Mouse (Mus musculus): ENCODE measurements around the gene Cep162. TPM values are rescaled to one million over a fixed set of nuclear protein-coding genes. Genes with fewer than 3 reads are reported as not detected.

The Cep162 gene
- polyA plus RNA-seq (2015; fragmentation: Nextera tagmentation; extraction: Ambion mirVana): 6.0 and 6.5 TPM in 2 replicates

DNA sequence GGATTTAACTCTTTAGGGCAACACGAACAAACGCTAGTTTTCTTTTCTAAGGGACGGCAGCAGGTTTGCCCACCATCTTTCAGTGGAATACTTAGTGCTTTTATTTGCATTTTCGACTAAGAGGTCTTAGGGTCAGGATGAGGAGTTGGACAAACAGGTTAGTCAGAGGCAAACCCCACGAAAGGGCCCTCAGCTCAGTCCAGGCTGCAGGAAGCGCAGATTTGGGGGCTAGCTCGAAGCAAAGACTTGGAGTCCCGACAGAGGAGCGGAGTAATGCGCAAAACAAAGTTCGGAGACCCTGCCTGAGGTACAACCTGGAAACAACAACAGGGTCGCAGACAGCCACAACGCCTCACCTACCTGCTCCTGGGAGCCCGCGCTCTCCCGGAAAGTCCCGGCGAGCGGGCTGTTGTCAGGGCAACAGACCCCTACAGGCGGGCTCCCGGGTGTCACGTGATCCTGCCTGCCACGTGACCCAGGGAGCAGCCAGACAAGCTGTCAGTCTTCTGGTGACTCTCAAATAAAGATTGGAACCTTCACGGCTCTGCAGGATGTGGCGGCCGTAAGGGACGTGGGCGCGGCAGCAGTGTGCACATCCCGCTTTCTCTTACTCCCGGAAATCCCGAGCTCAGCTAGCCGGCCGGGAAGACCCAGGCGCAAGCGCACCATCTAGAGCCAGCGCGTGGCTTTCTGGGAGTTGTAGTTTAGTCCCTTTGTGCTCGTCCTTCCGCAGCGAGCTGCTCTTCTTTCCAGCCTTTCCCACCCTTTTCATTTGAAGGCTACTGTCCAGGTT is at the start of gene Cep162:
Gene Cep162 (minus strand): TSS at position 634 of the 793 bp plus-strand sequence.
- H3K27me3 ChIP-seq: no peaks in the 10 kb centered on the region
- H3K36me3 ChIP-seq: no peaks in the 10 kb centered on the region
- under 1% methylated on average over 41 of the region's 41 CpGs for WGBS
- peak within 1 kb of the TSS; percentile 82 for H3K4me3 ChIP-seq (replicated peaks)
- H3K4me1 ChIP-seq: 0 out of 2 replicates have a peak, but pooled peaks cover 5% of the 10 kb centered on the region
- peak within 1 kb of the TSS; percentile 69 for H3K4me2 ChIP-seq (replicated peaks)
- no peaks in the 10 kb centered on the region for H3K9me3 ChIP-seq (replicated peaks)
- peak within 1 kb of the TSS; percentile 79 for H3K27ac ChIP-seq (replicated peaks)
- H3K9ac ChIP-seq: peak within 1 kb of the TSS; percentile 63
- ATAC-seq (ENCODE audit: insufficient number of reproducible peaks, low FRiP score, low TSS enrichment, low read depth): peak; percentile 97

DNA sequence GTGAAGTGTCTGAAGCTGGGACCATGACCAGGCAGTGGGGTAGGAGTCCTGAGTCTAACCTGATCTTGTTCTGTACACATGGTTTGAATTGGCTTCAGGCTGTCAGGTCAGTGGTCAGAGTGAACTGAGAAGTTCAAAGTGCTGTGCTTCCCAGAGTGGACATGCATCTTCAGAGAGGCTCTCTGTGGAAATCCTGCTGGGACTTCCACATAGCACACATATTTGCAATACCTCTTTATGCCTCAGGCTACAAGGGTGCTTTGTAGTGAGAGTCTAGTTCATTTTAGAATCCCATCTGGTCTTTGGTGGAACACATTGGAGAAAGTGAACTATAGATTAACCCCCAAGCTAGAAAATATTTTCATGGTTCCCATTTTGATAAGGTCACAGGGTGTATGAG is 47.9 kb upstream of the Cep162 start:
- no peak for ATAC-seq (ENCODE audit: insufficient number of reproducible peaks, low FRiP score, low TSS enrichment, low read depth)
- H3K9me3 ChIP-seq (replicated peaks): no peaks in the 10 kb centered on the region
- no peak overlapping the region for H3K9ac ChIP-seq
- no peak overlapping the region for H3K4me3 ChIP-seq (replicated peaks)
- no peaks in the 10 kb centered on the region for H3K27me3 ChIP-seq
- no peak overlapping the region for H3K27ac ChIP-seq (replicated peaks)
- H3K4me2 ChIP-seq (replicated peaks): no peak overlapping the region
- no peaks in the 10 kb centered on the region for H3K36me3 ChIP-seq
- peaks cover 7% of the 10 kb centered on the region for H3K4me1 ChIP-seq

DNA sequence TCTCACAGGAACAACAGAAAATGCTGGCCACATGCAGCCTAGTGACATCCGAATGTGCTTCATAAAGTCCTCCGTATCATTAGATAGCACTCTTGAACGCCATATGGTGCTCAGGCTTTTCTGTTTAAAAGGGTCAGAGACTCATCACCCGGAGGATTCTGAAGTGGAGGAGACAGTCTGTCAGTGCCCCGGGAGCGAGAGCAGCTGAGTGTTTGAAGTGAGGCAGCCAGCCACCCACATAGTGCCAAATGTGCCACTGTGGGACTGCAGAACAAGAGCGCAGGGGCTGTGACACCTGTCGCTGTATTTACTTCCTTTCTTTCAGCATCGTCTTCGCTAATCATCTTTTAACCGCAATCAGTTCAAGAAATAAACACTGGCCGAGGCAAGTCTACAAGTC is 43.6 kb upstream of the Cep162 start:
- WGBS: 38% methylated on average over 12 of the region's 12 CpGs
- no peak overlapping the region for H3K9ac ChIP-seq
- no peak overlapping the region for H3K4me2 ChIP-seq (replicated peaks)
- peaks cover 19% of the 10 kb centered on the region for H3K4me1 ChIP-seq
- H3K27ac ChIP-seq (replicated peaks): no peak overlapping the region
- H3K36me3 ChIP-seq: no peaks in the 10 kb centered on the region
- no peaks in the 10 kb centered on the region for H3K27me3 ChIP-seq
- H3K9me3 ChIP-seq (replicated peaks): no peaks in the 10 kb centered on the region
- peak; percentile 57; the same call in 1 of the 2 replicates for ATAC-seq (ENCODE audit: insufficient number of reproducible peaks, low FRiP score, low TSS enrichment, low read depth)
- H3K4me3 ChIP-seq (replicated peaks): no peak overlapping the region

DNA sequence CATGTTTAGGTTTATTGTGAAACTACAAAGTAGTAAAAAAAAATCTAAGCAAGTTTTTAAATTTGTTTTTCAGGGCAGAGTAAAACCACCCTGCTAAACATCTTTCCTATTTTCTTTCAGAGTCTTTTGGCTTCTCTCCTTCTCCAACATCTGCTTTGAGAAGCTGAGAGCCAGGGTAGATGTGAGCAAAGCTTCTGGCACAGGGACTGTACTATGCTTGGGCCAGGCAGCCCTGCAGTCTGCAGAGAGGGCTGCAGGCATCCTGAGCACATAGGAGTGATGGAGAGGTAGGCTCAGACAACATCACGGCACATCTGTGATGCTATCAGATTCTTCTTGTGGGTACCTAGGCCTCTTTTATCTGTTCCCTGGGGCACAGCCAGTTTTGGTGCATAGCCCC is 42.2 kb upstream of the Cep162 start:
- H3K9me3 ChIP-seq (replicated peaks): no peaks in the 10 kb centered on the region
- no peaks in the 10 kb centered on the region for H3K27me3 ChIP-seq
- H3K4me1 ChIP-seq: peaks cover 19% of the 10 kb centered on the region
- no peak overlapping the region for H3K4me3 ChIP-seq (replicated peaks)
- 26% methylated on average over 1 of the region's 1 CpGs for WGBS
- H3K27ac ChIP-seq (replicated peaks): peak overlapping the region; percentile 71
- no peak for ATAC-seq (ENCODE audit: insufficient number of reproducible peaks, low FRiP score, low TSS enrichment, low read depth)
- no peaks in the 10 kb centered on the region for H3K36me3 ChIP-seq
- H3K9ac ChIP-seq: no peak overlapping the region
- H3K4me2 ChIP-seq (replicated peaks): no peak overlapping the region

DNA sequence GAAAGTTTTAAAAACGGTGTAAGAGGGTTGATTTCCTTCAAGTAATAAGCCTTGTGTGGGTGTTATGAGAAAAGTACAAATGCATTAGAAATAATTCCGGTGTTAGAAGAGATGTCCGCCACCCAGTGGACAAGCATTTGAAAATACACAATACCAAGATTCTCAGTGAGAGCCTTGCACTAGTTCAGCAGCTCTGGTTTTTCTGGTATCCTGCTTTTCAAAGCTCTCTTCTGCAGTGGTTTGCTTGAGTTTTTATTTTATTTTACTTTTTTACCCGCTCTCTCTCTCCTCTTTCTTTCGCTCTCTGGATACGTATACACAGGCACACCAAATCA is 327 bp upstream of the Cep162 start:
- Histone ChIP-seq H3K36me3 (no peaks in the 10 kb centered on the region), H3K27ac (replicated peaks) (peak overlapping the region; percentile 79), H3K9ac (0 out of 2 replicates have a peak overlapping the region, but pooled peaks have one; percentile 63), H3K4me1 (0 out of 2 replicates have a peak, but pooled peaks cover 5% of the 10 kb centered on the region), H3K27me3 (no peaks in the 10 kb centered on the region), H3K9me3 (replicated peaks) (no peaks in the 10 kb centered on the region), H3K4me3 (replicated peaks) (peak overlapping the region; percentile 82), H3K4me2 (replicated peaks) (peak overlapping the region; percentile 69)
- WGBS: 17% methylated on average over 6 of the region's 6 CpGs
- peak; percentile 66; the same call in 1 of the 2 replicates for ATAC-seq (ENCODE audit: insufficient number of reproducible peaks, low FRiP score, low TSS enrichment, low read depth)

DNA sequence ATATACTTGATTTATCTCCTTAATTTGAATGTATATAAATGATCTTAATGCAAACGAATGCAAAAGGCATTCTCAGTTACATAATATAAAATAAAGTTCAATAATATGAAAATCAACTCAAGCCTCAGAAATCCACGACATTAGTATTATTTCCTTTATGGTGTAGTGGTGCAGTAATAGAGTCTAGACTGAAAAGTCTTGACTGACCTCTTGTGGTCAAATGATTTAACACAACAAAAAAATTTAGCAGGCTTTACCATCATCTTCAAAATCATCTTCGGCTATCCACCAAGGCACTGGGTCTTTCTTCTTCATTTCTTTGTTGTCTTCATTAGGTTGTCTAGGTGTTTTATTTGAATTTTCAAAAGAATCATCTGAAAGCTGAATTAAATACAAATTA is 7.2 kb downstream of the Cep162 start:
- H3K27me3 ChIP-seq: no peaks in the 10 kb centered on the region

DNA sequence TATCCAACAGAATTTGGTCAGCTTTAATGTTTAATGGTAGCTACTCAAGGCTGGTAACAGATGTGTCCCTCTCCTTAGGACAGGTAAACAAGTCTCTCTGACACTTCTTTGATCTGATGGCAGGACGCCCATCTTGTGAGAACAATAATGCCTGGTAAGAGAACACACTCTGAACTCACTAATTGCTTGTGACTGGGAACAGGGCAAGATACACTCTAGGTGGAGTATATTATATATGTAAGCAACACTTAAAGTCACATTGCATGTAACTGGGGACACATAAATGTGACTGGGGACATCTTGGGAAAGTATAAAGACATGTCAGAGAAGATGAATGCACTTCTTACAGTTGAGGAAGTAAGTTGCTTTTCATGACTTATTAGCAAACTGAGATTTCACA is 7.7 kb downstream of the Cep162 start:
- no peak overlapping the region for H3K9ac ChIP-seq
- H3K9me3 ChIP-seq (replicated peaks): no peaks in the 10 kb centered on the region
- ATAC-seq (ENCODE audit: insufficient number of reproducible peaks, low FRiP score, low TSS enrichment, low read depth): no peak
- no peaks in the 10 kb centered on the region for H3K27me3 ChIP-seq
- H3K4me3 ChIP-seq (replicated peaks): no peak overlapping the region
- no peak overlapping the region for H3K27ac ChIP-seq (replicated peaks)
- WGBS: 79% methylated on average over 1 of the region's 1 CpGs
- peaks cover 23% of the 10 kb centered on the region for H3K36me3 ChIP-seq
- no peaks in the 10 kb centered on the region for H3K4me1 ChIP-seq
- H3K4me2 ChIP-seq (replicated peaks): no peak overlapping the region

More for the DNA sequence above, 7.2 kb downstream of the Cep162 start:
- 38% methylated on average over 3 of the region's 3 CpGs for WGBS
- Histone ChIP-seq H3K4me3 (replicated peaks) (no peak overlapping the region), H3K9me3 (replicated peaks) (no peaks in the 10 kb centered on the region), H3K4me1 (no peaks in the 10 kb centered on the region), H3K27ac (replicated peaks) (no peak overlapping the region), H3K4me2 (replicated peaks) (no peak overlapping the region), H3K36me3 (peaks cover 23% of the 10 kb centered on the region), H3K9ac (no peak overlapping the region)
- ATAC-seq (ENCODE audit: insufficient number of reproducible peaks, low FRiP score, low TSS enrichment, low read depth): no peak

DNA sequence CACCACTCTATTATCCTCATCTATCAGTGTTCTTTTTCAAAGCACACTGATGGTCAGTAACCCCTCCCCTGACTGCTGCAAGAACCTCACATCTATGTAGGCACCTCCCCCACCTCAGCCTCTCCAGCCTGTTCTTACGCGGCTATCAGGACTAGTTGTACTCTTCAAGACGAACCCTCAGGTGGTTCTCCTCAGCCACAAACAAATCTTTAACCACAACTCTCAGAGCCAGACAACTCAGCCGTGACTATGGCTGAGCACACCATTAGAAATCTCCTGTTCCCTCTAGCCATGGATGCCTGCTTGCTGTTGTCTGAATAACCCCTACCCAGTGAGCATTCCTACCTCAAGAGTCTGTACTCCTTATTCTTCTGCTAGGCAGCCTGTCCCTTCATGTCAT is 42.1 kb downstream of the Cep162 start:
- Histone ChIP-seq H3K36me3 (peaks cover 39% of the 10 kb centered on the region), H3K4me3 (replicated peaks) (no peak overlapping the region), H3K9ac (no peak overlapping the region), H3K9me3 (replicated peaks) (no peaks in the 10 kb centered on the region), H3K4me2 (replicated peaks) (no peak overlapping the region), H3K27ac (replicated peaks) (no peak overlapping the region), H3K27me3 (no peaks in the 10 kb centered on the region), H3K4me1 (no peaks in the 10 kb centered on the region)
- 73% methylated on average over 4 of the region's 4 CpGs for WGBS
- ATAC-seq (ENCODE audit: insufficient number of reproducible peaks, low FRiP score, low TSS enrichment, low read depth): no peak

DNA sequence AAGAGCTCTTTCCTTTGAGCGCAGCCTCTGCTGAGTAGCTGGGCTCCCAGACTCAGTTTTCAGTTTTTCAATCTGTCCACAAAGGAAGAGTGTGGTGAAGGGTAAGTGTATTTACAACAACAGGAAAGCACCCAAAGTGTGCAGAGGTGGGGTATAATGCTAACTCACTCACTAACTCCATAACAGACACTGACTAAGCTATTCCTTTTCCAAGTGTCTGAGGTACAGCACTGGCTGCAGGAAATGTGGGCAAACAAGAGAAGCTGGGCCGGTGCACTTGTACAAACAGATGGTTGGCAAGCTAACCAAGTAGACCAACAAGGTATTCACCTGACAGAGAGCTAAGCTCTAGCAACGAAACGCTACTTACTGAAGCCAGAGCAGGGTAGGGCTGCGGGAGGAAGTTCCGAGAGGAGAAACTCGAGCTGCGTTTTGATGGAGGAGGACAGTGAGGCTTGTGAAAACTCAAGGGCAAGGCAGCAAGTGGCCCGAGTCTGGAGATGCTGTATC is 44.5 kb downstream of the Cep162 start:
- Histone ChIP-seq H3K4me3 (replicated peaks) (no peak overlapping the region), H3K36me3 (peaks cover 52% of the 10 kb centered on the region), H3K27me3 (no peaks in the 10 kb centered on the region), H3K9ac (no peak overlapping the region), H3K4me1 (no peaks in the 10 kb centered on the region), H3K27ac (replicated peaks) (no peak overlapping the region), H3K4me2 (replicated peaks) (no peak overlapping the region), H3K9me3 (replicated peaks) (no peaks in the 10 kb centered on the region)
- 92% methylated on average over 9 of the region's 9 CpGs for WGBS
- no peak for ATAC-seq (ENCODE audit: insufficient number of reproducible peaks, low FRiP score, low TSS enrichment, low read depth)

DNA sequence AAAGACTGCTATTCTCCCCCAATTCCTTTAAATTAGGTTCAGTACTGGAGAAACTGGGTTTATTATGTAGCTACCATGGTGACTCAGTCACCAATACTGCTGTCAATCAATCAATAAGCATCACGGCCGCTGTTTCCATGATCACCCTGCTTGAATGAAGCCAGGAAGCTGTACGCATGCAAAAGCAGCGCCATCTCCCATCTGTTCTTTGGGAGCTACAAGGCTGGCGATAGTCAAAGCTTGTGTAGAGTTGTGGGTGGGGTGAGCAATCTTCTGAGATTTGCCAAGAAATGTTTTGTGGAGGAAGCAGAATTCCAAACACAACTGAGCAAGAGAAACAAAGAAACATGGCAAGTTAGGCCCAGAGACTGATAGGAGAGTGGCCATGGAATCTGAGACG is 52.9 kb downstream of the Cep162 start:
- no peak for ATAC-seq (ENCODE audit: insufficient number of reproducible peaks, low FRiP score, low TSS enrichment, low read depth)
- Histone ChIP-seq H3K27ac (replicated peaks) (no peak overlapping the region), H3K9ac (no peak overlapping the region), H3K27me3 (no peaks in the 10 kb centered on the region), H3K4me1 (no peaks in the 10 kb centered on the region), H3K4me2 (replicated peaks) (no peak overlapping the region), H3K9me3 (replicated peaks) (no peaks in the 10 kb centered on the region), H3K36me3 (peaks cover 44% of the 10 kb centered on the region), H3K4me3 (replicated peaks) (no peak overlapping the region)
- WGBS: 93% methylated on average over 6 of the region's 6 CpGs

DNA sequence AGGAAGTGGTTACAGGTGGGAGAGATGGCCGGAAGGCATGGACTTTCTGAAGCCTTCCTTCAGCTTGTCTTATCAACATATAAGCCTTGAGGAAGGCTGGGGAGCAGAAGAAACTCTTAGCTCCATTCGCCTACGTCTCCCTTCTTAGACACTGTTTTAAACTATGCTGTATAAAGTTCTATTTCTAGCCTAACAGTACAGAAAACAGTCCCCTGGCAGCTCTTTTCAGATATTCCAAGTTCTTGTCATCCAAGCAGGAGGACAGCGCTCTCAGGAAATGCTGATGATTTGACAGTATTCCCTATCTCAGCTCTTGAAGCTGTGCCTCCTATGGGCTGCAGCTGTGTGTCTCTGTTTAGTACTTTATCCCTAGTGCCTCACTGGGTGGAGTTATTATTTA is 54.4 kb downstream of the Cep162 start:
- Histone ChIP-seq H3K27ac (replicated peaks) (no peak overlapping the region), H3K27me3 (no peaks in the 10 kb centered on the region), H3K4me3 (replicated peaks) (no peak overlapping the region), H3K9ac (no peak overlapping the region), H3K4me1 (no peaks in the 10 kb centered on the region), H3K4me2 (replicated peaks) (no peak overlapping the region), H3K36me3 (peaks cover 36% of the 10 kb centered on the region), H3K9me3 (replicated peaks) (no peaks in the 10 kb centered on the region)
- 91% methylated on average over 4 of the region's 4 CpGs for WGBS
- no peak for ATAC-seq (ENCODE audit: insufficient number of reproducible peaks, low FRiP score, low TSS enrichment, low read depth)

DNA sequence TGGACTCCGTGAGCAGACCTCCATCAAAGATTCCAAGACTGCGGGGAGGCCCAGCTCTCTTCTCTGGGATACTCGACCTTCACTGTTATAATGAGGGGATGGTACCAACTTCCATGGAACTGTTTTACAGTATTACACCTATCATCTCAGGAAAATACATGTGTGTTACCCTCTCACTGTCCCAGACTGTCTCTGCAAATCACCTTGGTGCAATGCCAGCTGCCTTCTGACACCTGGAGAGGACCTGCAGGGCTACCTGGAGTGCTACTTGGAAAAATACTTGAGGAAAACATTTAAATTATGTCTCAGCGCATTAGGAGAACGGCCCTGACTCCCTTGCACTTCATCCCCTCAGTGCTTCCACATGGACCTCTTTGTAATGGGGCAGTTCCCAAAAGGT is 54.9 kb downstream of the Cep162 start:
- Histone ChIP-seq H3K9ac (no peak overlapping the region), H3K36me3 (peaks cover 36% of the 10 kb centered on the region), H3K4me1 (no peaks in the 10 kb centered on the region), H3K27ac (replicated peaks) (no peak overlapping the region), H3K27me3 (no peaks in the 10 kb centered on the region), H3K4me2 (replicated peaks) (no peak overlapping the region), H3K4me3 (replicated peaks) (no peak overlapping the region), H3K9me3 (replicated peaks) (no peaks in the 10 kb centered on the region)
- ATAC-seq (ENCODE audit: insufficient number of reproducible peaks, low FRiP score, low TSS enrichment, low read depth): no peak
- WGBS: 90% methylated on average over 5 of the region's 5 CpGs
